Mouse (Mus musculus): ENCODE data around the gene Csf2rb. TPM values are rescaled to one million over a fixed set of nuclear protein-coding genes. Genes with fewer than 3 reads are reported as not detected.
"Not testable (repeated sequence)": the region's sequence is repeated elsewhere in the genome, so short reads cannot be mapped to it uniquely, and the experiment has no call there.

The Csf2rb gene
- polyA plus RNA-seq, 1 experiment: 0.33 TPM

DNA sequence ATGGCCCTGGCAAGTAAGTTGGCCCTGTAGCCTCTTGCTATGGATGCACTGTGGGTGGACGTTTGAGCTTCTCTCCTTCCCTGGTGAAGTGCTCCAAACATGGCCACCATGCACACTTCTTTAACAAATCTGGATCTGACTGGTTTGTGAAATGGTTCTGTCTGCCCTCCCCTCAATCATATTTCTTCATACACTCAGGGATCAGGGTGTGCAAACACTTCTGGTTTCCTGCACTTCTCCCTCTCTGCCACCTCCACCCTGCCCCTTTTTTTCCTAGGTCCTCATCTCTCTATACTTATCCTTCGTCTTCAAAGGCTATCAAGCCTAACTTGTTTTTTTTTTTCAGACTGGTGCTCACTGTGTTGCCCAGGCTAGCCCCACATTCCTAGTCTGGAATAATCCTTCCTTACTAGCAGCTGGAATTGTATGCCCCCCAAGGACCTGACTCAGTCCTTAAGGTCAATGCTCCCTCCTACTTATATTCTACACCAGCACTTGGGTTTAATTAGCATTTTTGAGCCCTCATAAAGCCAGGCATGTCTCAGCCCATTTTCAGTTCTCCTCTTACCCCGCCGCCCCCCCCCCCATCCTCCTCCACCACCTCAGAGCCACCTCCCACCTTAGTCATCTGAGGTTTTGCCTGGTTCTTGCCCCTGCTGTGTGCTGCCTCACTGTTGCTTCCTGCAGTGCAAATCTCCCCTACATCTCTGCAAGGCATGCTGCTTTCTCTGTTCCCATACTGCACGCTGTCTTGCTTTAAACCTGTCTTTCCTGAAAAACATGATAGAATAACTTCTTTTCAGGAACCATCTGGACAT, 6.2 kb downstream of the Csf2rb start:
- TF ChIP-seq CTCF (IDR thresholded peaks at IDR 0.05; ENCODE audit: borderline replicate concordance, insufficient read depth, low read depth, low read length) (no peak), POLR2A (IDR thresholded peaks at IDR 0.05; ENCODE audit: borderline replicate concordance, insufficient read depth, low read length) (no peak)
- H3K27ac ChIP-seq (ENCODE audit: insufficient read depth, low read length): no peak overlapping the region
- no peak for DNase-seq
- WGBS: 71% methylated on average over 5 of the region's 5 CpGs
- no peak overlapping the region for H3K4me3 ChIP-seq (replicated peaks; ENCODE audit: insufficient read depth, low read depth, low read length)
- H3K4me1 ChIP-seq (ENCODE audit: control insufficient read depth, insufficient read depth, low read length): no peaks in the 10 kb centered on the region
- no peaks in the 10 kb centered on the region for H3K27me3 ChIP-seq (ENCODE audit: control insufficient read depth, insufficient read depth, low read length)

DNA sequence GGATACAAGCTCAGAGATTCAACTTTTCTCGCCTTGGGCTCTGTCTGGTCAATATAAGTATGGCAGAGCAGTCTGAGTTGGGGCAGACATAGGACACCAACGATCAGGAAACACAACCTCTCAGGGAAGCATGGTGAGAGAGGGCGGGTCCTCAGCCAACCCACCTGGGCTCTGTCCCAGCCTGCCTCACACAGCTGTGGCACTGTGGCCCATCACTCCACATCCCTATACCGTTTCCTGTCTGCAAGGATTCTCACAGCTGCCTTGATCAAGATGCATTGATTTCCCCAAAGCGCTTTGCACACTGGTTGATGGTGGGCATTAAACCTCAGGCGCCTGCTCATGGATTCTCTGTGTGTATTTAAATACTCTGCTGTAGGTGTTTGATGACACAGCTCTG, 7.4 kb downstream of the Csf2rb start:
- TF ChIP-seq CTCF (IDR thresholded peaks at IDR 0.05; ENCODE audit: borderline replicate concordance, insufficient read depth, low read depth, low read length) (no peak), POLR2A (IDR thresholded peaks at IDR 0.05; ENCODE audit: borderline replicate concordance, insufficient read depth, low read length) (no peak)
- WGBS: 71% methylated on average over 6 of the region's 6 CpGs
- H3K27ac ChIP-seq (ENCODE audit: insufficient read depth, low read length): no peak overlapping the region
- no peaks in the 10 kb centered on the region for H3K4me1 ChIP-seq (ENCODE audit: control insufficient read depth, insufficient read depth, low read length)
- H3K4me3 ChIP-seq (replicated peaks; ENCODE audit: insufficient read depth, low read depth, low read length): no peak overlapping the region
- no peaks in the 10 kb centered on the region for H3K27me3 ChIP-seq (ENCODE audit: control insufficient read depth, insufficient read depth, low read length)
- DNase-seq: no peak

DNA sequence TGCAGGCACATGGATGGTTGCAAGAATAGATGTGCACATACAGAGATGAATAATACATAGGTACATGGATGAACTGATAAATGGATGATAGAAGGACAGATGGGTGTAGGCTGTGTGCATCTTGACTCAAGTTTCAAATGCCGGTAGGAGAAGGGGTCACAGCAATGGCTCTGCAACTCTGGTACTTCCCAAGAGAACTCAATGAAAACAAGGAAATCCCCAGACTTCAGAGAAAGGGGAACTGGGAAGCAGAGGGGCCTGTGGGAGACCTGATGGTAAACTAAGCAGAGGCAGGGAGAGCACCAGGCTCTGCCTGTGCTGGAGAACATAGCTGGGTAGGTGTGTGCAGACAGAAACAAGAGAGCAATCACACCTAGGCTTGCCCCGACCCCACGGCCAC, 8.8 kb downstream of the Csf2rb start:
- no peak for TF ChIP-seq POLR2A (IDR thresholded peaks at IDR 0.05; ENCODE audit: borderline replicate concordance, insufficient read depth, low read length)
- no peak for TF ChIP-seq CTCF (IDR thresholded peaks at IDR 0.05; ENCODE audit: borderline replicate concordance, insufficient read depth, low read depth, low read length)
- 95% methylated on average over 3 of the region's 3 CpGs for WGBS
- no peak for DNase-seq
- Histone ChIP-seq H3K4me1 (ENCODE audit: control insufficient read depth, insufficient read depth, low read length) (no peaks in the 10 kb centered on the region), H3K27me3 (ENCODE audit: control insufficient read depth, insufficient read depth, low read length) (no peaks in the 10 kb centered on the region), H3K27ac (ENCODE audit: insufficient read depth, low read length) (no peak overlapping the region), H3K4me3 (replicated peaks; ENCODE audit: insufficient read depth, low read depth, low read length) (no peak overlapping the region)

DNA sequence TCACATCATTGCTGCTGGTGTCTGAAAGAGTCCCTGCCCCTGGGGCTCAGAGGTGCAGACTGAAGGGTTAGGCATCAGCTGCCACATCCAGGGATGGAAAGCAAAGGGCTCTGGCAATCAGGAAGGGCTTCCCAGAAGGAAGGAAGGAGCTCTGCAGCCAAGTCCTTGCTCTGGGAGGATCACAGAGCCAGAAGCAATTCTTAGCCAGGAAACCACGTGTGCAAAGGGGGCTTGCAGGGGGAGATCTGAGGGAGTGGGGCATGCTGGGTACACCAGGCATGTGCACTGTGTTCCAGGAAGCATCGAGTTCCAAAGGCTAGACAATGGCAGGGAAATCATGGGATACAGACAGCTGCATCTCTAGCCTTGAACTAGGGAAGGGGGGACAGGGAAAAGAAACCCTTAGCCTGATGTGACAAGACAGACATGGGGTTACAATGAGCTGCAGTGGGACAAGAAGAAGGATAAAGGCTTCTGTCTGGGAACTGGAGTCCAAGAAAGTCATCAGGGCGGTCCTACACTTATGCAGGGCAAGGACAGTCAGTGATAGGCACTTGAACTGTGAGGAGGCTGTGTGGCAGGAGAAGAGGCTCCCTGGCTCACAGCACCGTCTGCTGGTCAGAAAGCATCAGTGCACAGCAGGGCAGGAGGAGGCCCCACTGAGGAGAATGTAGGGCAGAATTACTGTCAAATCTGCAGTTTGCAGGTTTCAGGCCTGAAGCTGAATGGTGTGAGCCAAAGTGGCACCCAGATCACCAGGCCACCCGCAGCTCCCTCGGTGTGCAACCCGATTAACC, 14.3 kb downstream of the Csf2rb start:
- TF ChIP-seq CTCF (IDR thresholded peaks at IDR 0.05; ENCODE audit: borderline replicate concordance, insufficient read depth, low read depth, low read length): peak; percentile 81
- H3K4me1 ChIP-seq (ENCODE audit: control insufficient read depth, insufficient read depth, low read length); H3K27me3 ChIP-seq (ENCODE audit: control insufficient read depth, insufficient read depth, low read length); H3K27ac ChIP-seq (ENCODE audit: insufficient read depth, low read length); H3K4me3 ChIP-seq (replicated peaks; ENCODE audit: insufficient read depth, low read depth, low read length): not testable (repeated sequence)
- peak; percentile 45 to 46 for DNase-seq
- WGBS: 22% methylated on average over 7 of the region's 7 CpGs

DNA sequence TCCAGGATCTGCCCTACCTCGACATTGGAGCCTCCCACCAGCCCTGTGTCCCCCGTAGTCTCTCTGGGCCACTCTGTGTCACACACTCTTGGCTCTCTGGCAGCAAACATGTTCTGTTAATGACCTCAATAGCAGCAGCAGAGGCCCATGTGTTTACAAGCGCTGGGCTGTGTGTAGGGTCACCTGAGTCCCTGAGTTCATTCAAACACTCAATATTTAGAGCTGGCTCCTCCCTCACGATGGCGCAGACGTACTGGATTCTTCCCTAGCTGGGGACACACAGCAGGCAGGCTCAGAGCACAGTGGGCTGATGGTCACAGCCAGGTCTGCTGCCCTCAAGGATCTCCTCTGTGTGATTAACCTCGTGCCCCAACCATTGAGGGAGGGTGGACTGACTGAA, 15.4 kb downstream of the Csf2rb start:
- H3K4me3 ChIP-seq (replicated peaks; ENCODE audit: insufficient read depth, low read depth, low read length); H3K4me1 ChIP-seq (ENCODE audit: control insufficient read depth, insufficient read depth, low read length); DNase-seq; H3K27me3 ChIP-seq (ENCODE audit: control insufficient read depth, insufficient read depth, low read length); H3K27ac ChIP-seq (ENCODE audit: insufficient read depth, low read length): not testable (repeated sequence)
- 79% methylated on average over 7 of the region's 7 CpGs for WGBS

DNA sequence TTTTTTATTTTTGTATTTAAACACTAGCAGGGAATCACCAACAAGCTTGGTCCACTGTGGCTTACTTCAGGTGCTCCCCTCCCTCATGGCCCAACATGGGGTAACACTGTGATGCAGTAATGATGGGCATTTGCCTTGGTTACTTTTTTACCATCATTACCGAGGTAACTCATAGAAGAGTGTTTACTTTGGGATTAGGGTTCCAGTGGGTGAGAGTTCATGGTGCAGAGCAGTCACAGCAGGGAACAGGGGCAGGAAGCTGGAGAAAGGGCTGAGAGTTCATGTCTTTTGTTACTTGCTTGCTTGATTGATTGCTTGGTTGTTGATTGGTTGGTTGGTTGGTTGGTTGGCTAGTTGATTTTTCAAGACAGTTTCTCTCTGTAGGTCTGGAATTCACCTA, 18.1 kb downstream of the Csf2rb start:
- WGBS: 20% methylated on average over 1 of the region's 1 CpGs
- Histone ChIP-seq H3K27ac (ENCODE audit: insufficient read depth, low read length) (no peak overlapping the region), H3K27me3 (ENCODE audit: control insufficient read depth, insufficient read depth, low read length) (no peaks in the 10 kb centered on the region), H3K4me3 (replicated peaks; ENCODE audit: insufficient read depth, low read depth, low read length) (no peak overlapping the region), H3K4me1 (ENCODE audit: control insufficient read depth, insufficient read depth, low read length) (peaks cover 4% of the 10 kb centered on the region)
- DNase-seq: no peak
- TF ChIP-seq POLR2A (IDR thresholded peaks at IDR 0.05; ENCODE audit: borderline replicate concordance, insufficient read depth, low read length) (no peak), CTCF (IDR thresholded peaks at IDR 0.05; ENCODE audit: borderline replicate concordance, insufficient read depth, low read depth, low read length) (no peak)

DNA sequence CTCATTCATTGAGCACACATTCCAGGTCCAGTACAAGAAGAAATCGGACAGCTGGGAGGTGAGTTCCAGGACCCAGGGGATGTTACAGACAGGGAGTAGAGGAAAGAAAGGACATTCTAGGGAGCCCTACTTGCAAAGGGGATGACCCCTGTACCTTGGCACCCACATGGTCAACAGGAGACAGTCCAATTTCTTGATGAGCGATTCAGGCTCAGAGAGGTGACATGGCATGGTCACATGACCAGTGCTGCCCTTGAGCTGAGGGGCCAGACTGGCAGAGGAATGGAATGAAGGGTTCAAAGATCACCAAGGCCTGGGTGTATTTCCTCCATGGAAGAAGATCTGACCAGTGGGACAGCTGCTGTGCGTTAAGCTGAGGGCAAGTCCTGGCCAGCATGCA, 19.0 kb downstream of the Csf2rb start:
- TF ChIP-seq POLR2A (IDR thresholded peaks at IDR 0.05; ENCODE audit: borderline replicate concordance, insufficient read depth, low read length) (no peak), CTCF (IDR thresholded peaks at IDR 0.05; ENCODE audit: borderline replicate concordance, insufficient read depth, low read depth, low read length) (no peak)
- no peak overlapping the region for H3K4me3 ChIP-seq (replicated peaks; ENCODE audit: insufficient read depth, low read depth, low read length)
- 89% methylated on average over 3 of the region's 3 CpGs for WGBS
- H3K27ac ChIP-seq (ENCODE audit: insufficient read depth, low read length): no peak overlapping the region
- H3K4me1 ChIP-seq (ENCODE audit: control insufficient read depth, insufficient read depth, low read length): peaks cover 4% of the 10 kb centered on the region
- DNase-seq: no peak
- H3K27me3 ChIP-seq (ENCODE audit: control insufficient read depth, insufficient read depth, low read length): no peaks in the 10 kb centered on the region

DNA sequence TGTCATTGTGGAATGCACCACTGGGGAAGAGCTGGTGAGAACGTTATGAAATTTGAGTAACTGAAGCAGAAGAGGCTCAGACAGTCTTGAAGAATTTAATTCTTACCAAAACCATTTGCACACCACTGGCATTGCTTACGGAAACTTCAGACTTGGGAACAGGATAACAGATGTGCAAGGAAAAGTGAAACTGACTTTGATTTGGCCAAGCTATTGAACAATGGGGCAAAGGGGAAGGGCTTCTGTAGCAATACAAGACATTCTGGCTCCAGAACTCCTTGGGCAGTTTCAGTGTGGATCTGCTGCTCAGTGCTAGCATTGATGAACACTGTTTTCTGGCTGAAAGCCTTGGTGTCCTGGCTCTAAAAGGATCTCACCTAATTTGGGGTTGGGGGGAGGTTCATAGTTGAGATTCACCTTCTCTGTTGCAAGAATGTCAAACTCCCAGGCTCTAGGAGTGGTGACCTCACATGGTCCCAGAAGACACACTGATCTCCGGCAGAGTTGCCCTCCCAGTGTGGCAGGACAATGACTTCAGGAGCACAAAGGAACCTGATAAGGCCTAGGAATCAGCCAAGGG, 26.1 kb downstream of the Csf2rb start:
- WGBS: 56% methylated on average over 3 of the region's 3 CpGs
- no peak for TF ChIP-seq CTCF (IDR thresholded peaks at IDR 0.05; ENCODE audit: borderline replicate concordance, insufficient read depth, low read depth, low read length)
- TF ChIP-seq POLR2A (IDR thresholded peaks at IDR 0.05; ENCODE audit: borderline replicate concordance, insufficient read depth, low read length): no peak
- Histone ChIP-seq H3K4me1 (ENCODE audit: control insufficient read depth, insufficient read depth, low read length) (no peaks in the 10 kb centered on the region), H3K27ac (ENCODE audit: insufficient read depth, low read length) (no peak overlapping the region), H3K4me3 (replicated peaks; ENCODE audit: insufficient read depth, low read depth, low read length) (no peak overlapping the region), H3K27me3 (ENCODE audit: control insufficient read depth, insufficient read depth, low read length) (no peaks in the 10 kb centered on the region; the same call in 1 of the 2 replicates)
- DNase-seq: no peak
